Mouse (Mus musculus): Measurements from ENCODE around the gene Tmem254a.
"Not testable (repeated sequence)": the region's sequence is repeated elsewhere in the genome, so short reads cannot be mapped to it uniquely, and the experiment has no call there.

Tmem254a gene

DNA sequence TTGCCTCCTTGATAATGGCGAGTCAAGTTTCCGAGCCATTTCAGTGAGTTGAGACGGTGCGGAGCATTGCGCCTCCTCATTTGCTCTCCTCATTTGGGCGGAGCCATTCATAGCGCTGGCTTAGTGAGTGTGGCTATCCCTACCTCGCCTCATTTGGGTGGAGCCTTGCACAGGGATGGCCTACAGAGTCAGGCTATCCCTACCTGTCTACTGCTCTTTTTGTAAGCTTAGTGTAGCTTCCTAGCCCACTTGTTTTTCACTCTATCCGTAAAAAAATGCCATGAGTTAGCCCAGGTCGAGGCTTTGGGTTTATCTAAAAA lies at the start of gene Tmem254a:
Tmem254a (minus strand) TSS at position 111 of the 320 bp plus-strand sequence.
- in situ Hi-C loops (cut with MboI; ENCODE audit: low pct_unique_long_range_greater_than_20kb in 1 of 2, low sequenced_read_pairs in 2 of 2, unreplicated experiment in 1 of 2): not testable (repeated sequence)

DNA sequence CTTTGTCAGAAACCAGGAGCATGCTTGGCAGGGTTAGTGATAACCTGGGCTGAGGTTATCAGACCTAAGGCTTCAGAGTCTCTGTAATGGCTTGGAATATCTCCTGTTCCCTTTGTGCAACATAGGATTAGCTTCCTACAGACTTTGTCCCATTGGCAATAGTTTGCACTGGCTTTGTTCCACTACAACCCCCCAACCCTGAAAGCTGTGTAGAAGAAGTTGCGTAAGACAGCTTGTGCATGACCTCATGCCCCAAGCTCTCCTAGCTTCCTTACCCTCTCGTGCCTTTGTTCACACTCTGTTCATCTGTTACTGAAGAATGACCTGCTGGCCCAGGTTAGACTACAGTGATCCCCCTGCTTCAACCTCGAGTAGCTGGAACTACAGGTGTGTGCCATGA lies 30.4 kb upstream of the Tmem254a start:
- in situ Hi-C loops (cut with MboI; ENCODE audit: low pct_unique_long_range_greater_than_20kb in 1 of 2, low sequenced_read_pairs in 2 of 2, unreplicated experiment in 1 of 2): not testable (repeated sequence)

DNA sequence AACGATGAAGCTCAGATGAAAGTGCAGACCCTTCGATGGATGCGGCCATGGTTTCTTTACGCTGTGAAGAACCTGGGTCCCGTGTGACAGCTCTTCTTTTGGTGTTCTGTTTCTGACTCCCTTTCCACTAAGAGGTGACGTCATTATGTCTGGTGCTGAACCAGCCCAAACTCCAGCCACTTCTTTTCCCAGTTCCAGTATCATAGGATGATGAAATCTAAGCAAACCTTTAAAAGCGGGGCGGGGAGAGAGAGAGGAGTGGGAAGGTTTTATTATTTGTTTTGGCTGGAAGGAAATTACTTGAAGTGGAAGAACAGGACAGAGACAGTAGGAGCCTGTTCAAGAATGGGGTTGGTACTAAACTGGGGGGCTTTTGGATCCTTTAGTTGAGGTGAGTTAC lies 10.5 kb upstream of the Tmem254a start, which contains the start of gene Cphx1:
Cphx1 (plus strand) TSS at position 301 of the 400 bp plus-strand sequence.
- in situ Hi-C loops (cut with MboI; ENCODE audit: low pct_unique_long_range_greater_than_20kb in 1 of 2, low sequenced_read_pairs in 2 of 2, unreplicated experiment in 1 of 2): not testable (repeated sequence)

DNA sequence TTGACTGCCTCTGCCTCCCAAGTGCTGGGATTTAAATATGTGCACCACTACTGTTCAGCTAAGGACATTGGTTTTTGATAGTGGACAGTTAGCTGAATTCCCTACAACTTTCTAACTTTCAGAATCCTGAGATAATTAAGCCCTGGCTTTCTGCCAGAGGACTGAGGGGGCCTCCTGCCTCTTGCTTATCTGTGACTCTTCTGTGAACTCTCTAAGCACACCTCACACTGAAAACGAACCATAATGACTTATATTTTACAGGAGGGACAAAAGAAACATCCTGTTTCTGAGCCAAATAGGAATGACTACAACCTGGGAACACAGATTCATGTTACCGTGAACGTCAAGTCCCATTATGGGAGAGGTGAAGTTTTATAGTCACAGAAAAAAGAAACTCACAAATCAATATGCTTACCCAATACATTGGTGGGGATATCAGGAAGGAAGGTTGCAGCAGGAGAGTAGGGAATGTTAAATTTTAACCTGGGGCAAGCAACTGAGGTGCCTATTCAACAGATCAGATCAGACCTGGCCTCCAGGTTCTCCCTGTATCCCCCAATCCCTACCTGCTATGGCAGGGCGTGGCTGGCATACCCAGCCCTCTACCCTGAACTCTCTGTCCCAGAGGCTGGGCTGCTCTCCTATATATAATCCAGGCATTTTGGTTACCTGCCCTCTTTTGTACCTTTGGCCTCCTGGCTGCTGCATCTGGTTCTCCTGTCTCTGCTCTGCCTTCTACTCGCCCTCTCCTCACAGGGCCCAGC lies 9.6 kb upstream of the Tmem254a start:
- in situ Hi-C loops (cut with MboI; ENCODE audit: low pct_unique_long_range_greater_than_20kb in 1 of 2, low sequenced_read_pairs in 2 of 2, unreplicated experiment in 1 of 2): not testable (repeated sequence)

DNA sequence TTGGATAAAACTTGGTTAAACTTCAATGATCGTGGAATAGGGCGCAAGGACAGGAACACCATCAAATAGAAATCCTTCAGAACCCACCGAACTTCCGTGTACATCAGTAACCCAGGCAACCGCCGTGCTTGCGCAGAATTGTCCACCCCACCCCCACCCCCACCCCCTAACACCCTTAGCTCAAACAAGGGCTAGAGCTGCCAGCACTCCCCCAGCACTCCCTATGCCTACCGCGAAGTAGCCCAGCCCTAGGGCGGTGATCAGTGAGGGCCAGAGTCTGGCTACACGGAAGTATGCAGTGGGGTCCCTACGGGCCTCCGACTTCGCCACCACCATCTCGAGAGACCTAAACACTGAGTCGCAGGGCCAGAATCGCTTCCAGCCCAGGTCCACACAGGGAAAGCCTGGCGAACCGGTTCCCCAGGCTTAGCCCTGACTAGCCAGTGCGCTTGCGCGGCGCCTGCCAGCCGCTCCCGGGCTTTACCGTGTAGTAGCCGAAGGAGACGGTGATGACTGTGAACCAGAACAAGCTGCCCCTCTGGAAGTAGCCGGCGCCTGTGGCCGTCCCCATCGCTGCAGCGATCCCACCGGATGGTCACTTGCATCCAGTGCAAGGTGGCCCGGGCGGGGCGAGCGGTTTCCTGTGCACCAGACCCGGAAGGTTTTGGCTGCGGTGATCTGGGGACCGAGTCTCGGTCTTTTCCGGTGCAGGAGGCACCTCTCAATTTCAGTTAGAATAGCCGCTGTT lies 484 bp downstream of the Tmem254a start:
- in situ Hi-C loops (cut with MboI; ENCODE audit: low pct_unique_long_range_greater_than_20kb in 1 of 2, low sequenced_read_pairs in 2 of 2, unreplicated experiment in 1 of 2): not testable (repeated sequence)

DNA sequence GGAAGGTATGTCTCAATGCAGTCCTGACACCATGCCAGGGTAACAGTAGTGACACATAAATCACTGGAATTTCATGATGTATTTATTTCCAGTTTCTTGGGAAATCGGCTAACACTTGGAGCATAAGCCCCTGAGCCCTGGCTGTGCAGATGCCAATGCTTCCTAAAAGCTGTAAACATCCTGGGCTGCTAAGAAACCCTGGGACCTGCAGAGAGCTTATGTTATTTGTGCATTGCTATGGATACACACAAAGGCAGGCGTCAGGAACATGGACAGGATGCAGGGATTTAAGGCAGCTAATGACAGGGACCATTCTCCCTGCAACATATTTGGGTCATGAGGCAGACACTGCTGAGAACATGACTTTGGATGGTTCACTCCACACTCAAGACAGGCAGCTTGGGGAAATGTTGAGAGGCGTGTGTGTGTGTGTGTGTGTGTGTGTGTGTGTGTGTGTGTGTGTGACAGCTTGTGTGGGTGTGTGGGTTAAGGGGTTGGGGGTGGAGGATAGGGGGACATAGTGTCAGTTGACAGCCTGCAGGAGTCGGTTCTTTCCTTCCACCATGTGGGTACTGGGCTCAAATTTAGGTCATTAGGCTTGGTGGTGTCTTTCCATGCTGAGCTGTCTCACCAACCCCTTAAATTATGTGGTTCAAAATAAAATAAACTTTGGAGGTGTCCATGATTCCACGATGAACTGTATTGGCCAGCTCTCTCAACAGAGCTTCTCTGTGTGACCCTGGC lies 8.9 kb downstream of the Tmem254a start:
- in situ Hi-C loops (cut with MboI; ENCODE audit: low pct_unique_long_range_greater_than_20kb in 1 of 2, low sequenced_read_pairs in 2 of 2, unreplicated experiment in 1 of 2): not testable (repeated sequence)

DNA sequence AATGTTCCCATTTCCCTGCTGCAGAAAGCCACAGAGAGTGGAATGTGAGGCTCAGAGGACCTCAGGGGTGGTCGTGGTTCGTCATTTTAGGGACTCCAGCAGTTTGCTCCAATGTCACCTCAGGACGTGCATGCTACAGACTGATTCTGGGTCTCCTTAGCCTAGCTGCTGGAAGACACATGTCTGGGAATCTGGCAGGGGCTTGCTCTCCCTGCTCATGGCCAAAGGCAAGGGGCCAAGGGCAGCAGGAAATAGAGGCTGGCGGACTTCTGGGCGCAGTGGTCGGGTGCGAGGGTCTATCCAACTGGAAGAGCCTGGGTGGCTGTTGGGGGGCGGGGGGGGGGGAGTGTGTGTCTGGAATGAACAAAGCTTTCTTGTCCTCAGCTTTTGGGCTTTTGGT lies 18.5 kb downstream of the Tmem254a start:
- in situ Hi-C loops (cut with MboI; ENCODE audit: low pct_unique_long_range_greater_than_20kb in 1 of 2, low sequenced_read_pairs in 2 of 2, unreplicated experiment in 1 of 2): not testable (repeated sequence)

DNA sequence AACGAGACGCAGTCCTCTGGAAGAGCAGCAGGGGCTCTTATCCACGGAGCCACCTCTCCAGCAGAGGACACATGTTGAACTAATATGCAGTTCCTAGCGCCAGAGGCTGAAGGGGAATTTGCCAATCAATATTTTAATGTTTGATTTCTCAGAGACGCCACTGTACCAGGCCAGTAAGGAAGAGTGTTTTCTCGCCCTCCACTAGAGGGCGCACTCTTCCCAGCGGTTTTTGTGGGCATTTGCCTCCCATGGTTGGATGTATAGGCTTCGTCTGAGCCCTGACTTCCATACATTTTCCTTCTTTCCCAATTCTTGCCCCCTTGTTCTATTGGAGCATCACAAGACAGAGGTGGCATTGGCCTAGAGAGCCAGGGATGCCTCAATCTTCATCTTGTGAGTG lies 20.2 kb downstream of the Tmem254a start:
- in situ Hi-C loops (cut with MboI; ENCODE audit: low pct_unique_long_range_greater_than_20kb in 1 of 2, low sequenced_read_pairs in 2 of 2, unreplicated experiment in 1 of 2): not testable (repeated sequence)

DNA sequence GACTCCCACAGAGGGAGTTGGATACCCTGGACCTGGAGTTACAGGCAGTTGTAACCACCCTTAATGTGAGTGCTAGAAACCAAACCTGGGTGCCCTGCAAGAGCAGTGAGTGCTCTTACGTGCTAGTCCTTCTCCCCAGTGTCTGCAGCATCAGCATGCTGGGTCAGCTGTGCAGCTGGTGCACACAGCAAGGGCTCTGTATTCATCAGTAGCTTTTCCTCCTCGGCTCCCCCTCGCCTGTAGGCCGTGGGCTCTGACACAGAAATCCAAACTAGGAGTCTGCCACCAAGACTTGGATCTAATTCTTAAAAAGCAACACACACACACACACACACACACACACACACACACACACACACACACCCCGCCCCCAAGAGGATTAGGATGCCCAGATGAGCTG lies 22.2 kb downstream of the Tmem254a start:
- in situ Hi-C loops (cut with MboI; ENCODE audit: low pct_unique_long_range_greater_than_20kb in 1 of 2, low sequenced_read_pairs in 2 of 2, unreplicated experiment in 1 of 2): not testable (repeated sequence)

DNA sequence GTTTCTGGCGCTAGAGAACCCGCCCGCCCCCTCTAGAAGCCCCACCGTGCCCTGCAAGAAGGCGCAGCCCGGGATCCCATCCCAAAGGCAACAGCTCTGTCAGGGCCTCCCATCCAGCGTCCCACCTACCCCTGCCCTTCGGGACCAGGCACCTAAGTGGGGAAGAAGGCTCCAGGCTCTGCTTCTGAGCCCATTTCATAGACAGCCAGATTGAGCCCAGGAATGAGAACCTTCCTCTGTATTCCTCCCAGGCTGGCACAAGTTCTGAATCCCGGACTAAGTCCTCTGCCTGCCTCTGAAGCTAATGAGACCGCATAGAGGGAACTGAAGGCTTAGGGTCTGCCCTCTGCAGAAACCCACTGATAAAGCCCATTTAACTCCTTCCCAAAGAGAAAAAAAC lies 24.5 kb downstream of the Tmem254a start, which contains the start of gene Plac9a:
Plac9a (minus strand) TSS at position 101 of the 400 bp plus-strand sequence.
- in situ Hi-C loops (cut with MboI; ENCODE audit: low pct_unique_long_range_greater_than_20kb in 1 of 2, low sequenced_read_pairs in 2 of 2, unreplicated experiment in 1 of 2): not testable (repeated sequence)

DNA sequence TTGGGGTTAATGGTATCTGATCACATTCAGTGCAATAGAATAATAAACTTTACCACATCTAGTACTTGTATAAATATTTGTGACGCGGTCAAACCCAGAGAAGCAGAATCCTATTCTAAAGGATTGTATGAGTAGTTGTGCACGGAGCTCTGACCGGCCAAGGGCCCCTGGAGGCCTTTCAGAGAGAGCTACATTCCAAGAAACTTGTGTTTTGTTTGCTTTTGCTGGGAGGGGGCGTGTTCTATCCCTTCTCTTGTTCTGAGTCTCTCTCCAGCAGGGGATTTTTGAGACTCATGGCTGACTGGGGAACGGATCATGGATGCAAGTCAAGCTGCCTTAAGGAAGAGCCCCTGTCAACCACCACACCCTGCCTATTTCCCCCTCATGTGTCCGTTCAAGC lies 31.8 kb downstream of the Tmem254a start:
- in situ Hi-C loops (cut with MboI; ENCODE audit: low pct_unique_long_range_greater_than_20kb in 1 of 2, low sequenced_read_pairs in 2 of 2, unreplicated experiment in 1 of 2): not testable (repeated sequence)

DNA sequence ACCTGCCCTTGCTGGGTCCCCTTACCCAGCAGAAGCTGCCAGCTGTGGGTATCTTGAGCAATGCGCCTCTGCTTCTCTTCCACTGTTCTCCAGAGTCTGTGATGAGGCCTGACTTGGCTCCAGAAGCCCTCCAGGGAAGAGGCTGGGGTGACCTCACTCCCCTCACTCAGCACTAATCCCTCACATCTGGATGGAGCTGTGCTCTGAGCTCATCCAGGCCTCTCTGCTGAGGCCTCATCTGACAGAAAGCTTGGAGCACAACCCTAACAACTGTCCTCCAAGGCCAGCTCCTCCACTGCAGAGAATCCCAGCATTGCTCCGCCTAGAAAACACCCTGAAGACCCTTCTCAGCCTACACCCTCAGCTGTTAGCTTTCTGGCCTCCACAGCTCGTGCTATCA lies 32.9 kb downstream of the Tmem254a start:
- in situ Hi-C loops (cut with MboI; ENCODE audit: low pct_unique_long_range_greater_than_20kb in 1 of 2, low sequenced_read_pairs in 2 of 2, unreplicated experiment in 1 of 2): not testable (repeated sequence)

DNA sequence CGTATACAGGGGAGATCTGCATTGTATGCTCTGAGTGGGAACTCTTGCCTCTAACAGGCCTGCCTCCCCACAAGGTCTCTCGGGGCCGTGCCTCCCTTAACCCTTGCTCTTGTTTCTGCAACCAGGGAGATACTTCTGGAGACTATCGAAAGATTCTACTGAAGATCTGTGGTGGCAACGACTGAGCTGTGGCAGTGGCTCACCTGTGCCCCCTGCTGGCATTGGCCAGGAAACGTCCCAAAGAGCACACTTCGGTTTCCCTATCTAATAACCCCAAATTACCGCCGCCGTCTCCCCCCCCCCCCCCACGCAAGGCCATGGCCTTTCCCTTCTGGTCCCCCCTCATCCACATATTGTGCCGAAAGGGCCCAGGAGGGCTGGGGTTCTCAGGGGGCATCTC lies 41.6 kb downstream of the Tmem254a start:
- in situ Hi-C loops (cut with MboI; ENCODE audit: low pct_unique_long_range_greater_than_20kb in 1 of 2, low sequenced_read_pairs in 2 of 2, unreplicated experiment in 1 of 2): not testable (repeated sequence)

DNA sequence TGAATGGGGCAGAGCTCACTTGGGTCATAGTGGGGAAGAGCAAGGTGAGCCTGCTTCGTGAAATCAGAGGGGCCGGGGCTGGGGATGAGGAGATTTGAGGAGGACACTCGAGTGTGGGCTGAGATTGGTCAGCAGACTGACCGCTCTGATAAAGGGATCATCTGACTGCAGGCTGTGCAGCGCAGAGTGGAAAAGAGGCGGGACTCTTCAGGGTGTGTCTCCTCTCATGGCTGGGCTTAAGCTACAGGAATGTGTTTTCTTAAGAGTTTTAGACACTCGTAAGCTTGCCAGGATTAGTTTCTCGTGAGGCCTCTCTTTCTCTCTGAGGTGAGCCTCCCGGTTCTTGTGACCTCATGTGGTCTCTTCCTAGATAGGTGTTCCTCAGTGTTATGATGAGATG lies 45.7 kb downstream of the Tmem254a start:
- in situ Hi-C loops (cut with MboI; ENCODE audit: low pct_unique_long_range_greater_than_20kb in 1 of 2, low sequenced_read_pairs in 2 of 2, unreplicated experiment in 1 of 2): not testable (repeated sequence)

DNA sequence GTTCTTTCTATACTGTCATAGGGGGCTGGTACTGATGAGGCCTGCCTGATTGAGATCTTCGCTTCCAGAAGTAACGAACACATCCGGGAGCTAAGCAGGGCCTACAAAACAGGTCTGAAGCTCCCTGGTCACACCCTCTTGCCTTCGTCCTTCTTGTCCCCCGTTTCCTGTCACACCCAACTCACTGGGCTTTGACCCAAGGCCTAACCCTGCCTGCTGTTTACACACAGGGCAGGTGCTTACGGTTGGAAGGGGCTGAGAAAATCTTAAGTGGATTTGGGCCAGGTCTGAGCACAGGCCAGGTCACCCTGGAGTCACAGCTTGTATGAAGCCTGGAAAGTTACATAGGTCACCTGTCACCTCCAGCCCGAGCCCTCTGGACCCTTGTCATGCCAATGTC lies 50.8 kb downstream of the Tmem254a start:
- in situ Hi-C loops (cut with MboI; ENCODE audit: low pct_unique_long_range_greater_than_20kb in 1 of 2, low sequenced_read_pairs in 2 of 2, unreplicated experiment in 1 of 2): not testable (repeated sequence)
